Mouse (Mus musculus) cerebellum, adult 11 months (tissue): ENCODE measurements around the gene Slco4c1.

ENCODE experiments used
- DNase-seq: peaks from one replicate; pipeline ENCODE4 v3.0.0; 2022

The Slco4c1 gene

GRCm38 (mm10) chr1:96768264-96768663 is 103.7 kb downstream of the Slco4c1 start:
- DNase-seq: no peak

DNA sequence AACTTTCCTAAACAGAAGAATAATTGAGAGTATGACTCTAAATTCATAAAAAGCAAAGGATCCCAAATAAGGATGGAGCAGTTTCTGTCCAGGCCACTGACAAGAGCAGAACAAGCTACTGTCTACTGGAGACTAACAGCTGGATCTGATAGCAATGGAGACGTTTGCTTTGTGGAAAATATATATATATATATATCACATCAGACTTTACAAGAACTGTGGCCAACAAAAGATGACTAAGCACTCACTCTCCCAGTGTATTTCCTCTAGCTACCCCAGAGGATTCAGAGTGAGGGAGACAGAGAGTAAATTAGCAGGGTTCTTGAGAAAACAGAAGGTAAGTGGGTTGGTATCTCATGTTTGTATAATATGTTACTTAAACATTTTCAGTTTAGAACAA is 105.4 kb downstream of the Slco4c1 start:
- no peak for DNase-seq
